19 mouse cellular contexts compared by ENCODE assay signal in the genomic region with DNA sequence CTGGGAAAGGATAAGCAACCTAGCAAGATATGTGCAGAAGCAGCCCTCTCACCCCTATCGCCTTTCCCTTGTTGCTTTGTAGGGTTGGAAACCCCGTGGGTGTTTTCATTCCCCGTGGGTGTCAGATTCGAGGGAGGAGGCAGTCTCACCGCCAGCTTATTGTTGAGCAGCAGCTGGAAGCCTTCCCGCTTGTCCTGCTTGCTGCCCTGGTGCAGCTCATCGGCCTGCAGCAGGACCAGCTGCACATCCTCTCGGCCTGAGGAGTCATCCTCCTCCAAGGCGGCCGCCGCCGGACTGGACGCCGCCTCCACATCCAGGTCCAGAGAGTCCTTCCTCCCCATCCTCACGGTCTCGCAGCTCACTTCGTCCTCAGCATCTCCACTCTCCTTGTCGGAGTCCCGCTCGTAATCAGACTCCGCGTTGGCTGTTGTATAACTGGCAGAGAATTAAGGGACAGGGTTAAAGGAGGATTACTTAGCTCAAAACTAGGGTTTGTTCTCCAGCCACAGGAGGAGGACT. TPM values are rescaled to one million over a fixed set of nuclear protein-coding genes. Genes with fewer than 3 reads are reported as not detected.
DNase-seq lines count a peak whose midpoint lies in the region; ATAC-seq and TF ChIP-seq lines count a peak whose summit lies in the region.
"Had no signal": no experiment of that assay in that cellular context is flagged by ENCODE, and none has a peak within 500 bp of the region (broad histone marks: within the 10 kb centered on the region; RNA-seq: fewer than 3 reads in every experiment).

No protein-coding gene starts in this region.

- in situ Hi-C loops in ES-E14 (cut with MboI; ENCODE audit: low sequenced_read_pairs in 2 of 2, unreplicated experiment in 2 of 2): no loop called here

- peaks cover 83% of the 10 kb centered on the region for H3K36me3 ChIP-seq in heart, embryonic 15.5 days
- peaks cover 93% of the 10 kb centered on the region for H3K36me3 ChIP-seq in heart, embryonic 12.5 days
- H3K36me3 ChIP-seq in ES-E14 (ENCODE audit: control insufficient read depth, insufficient read depth, low read length, poor library complexity, severe bottlenecking): peaks cover 24% of the 10 kb centered on the region

- H3K4me2 ChIP-seq in heart, embryonic 15.5 days: no peak overlapping the region
- no peak overlapping the region for H3K4me2 ChIP-seq in heart, embryonic 12.5 days
- H3K4me2 ChIP-seq: limb, embryonic 15.5 days had no signal

- no peak overlapping the region for H3K9ac ChIP-seq in heart, embryonic 15.5 days
- no peak overlapping the region for H3K9ac ChIP-seq in heart, embryonic 12.5 days
- H3K9ac ChIP-seq in ES-E14 (ENCODE audit: insufficient read depth, low read depth, low read length, poor library complexity, severe bottlenecking): peak overlapping the region; percentile 38; the same call in 1 of the 2 replicates
- H3K9ac ChIP-seq: limb, embryonic 15.5 days had no signal

- peak; percentile 69 to 79 for DNase-seq in kidney, postnatal 4 days
- no peak for DNase-seq in kidney, adult 18-20 months
- no peak for DNase-seq in ES-E14 (ENCODE audit: low read depth, low spot score)
- DNase-seq in heart, postnatal 10 days: peak; percentile 37 to 52
- DNase-seq in frontal cortex, postnatal 36 days (ENCODE audit: low spot score in 2 of 2): no peak
- DNase-seq: B cell, adult 2 months; cerebellum, adult 9-10 months; gastrocnemius, postnatal 14 days; lung, postnatal 10 days; right cerebral cortex, postnatal 14 days; thymus, postnatal 36 days had no signal

- no peaks in the 10 kb centered on the region for H3K4me1 ChIP-seq in heart, embryonic 15.5 days (replicated peaks)
- peaks cover 2% of the 10 kb centered on the region for H3K4me1 ChIP-seq in heart, embryonic 12.5 days (replicated peaks)
- H3K4me1 ChIP-seq in ES-E14 (ENCODE audit: control insufficient read depth in 2 of 2, insufficient read depth in 2 of 2, low read length in 2 of 2, poor library complexity in 1 of 2): peaks cover 0 to 7% of the 10 kb centered on the region in 2 experiments; a peak in 2 of 4 replicates
- H3K4me1 ChIP-seq: limb, embryonic 15.5 days had no signal

- H3K27me3 ChIP-seq in heart, embryonic 15.5 days: no peaks in the 10 kb centered on the region
- H3K27me3 ChIP-seq in heart, embryonic 12.5 days (replicated peaks): no peaks in the 10 kb centered on the region
- H3K27me3 ChIP-seq: limb, embryonic 15.5 days; megakaryocyte, embryonic 14.5 days had no signal

- intact Hi-C loops in heart, postnatal 10 days (cut with DNase I): no loop called here

- H3K27ac ChIP-seq in heart, embryonic 15.5 days: no peak overlapping the region
- no peak overlapping the region for H3K27ac ChIP-seq in heart, embryonic 12.5 days (ENCODE audit: poor library complexity, severe bottlenecking)
- H3K27ac ChIP-seq in ES-E14 (ENCODE audit: insufficient read depth, low read depth, low read length, poor library complexity, severe bottlenecking): peak overlapping the region; percentile 17; the same call in 1 of the 2 replicates
- H3K27ac ChIP-seq: limb, embryonic 15.5 days had no signal

- WGBS in heart, embryonic 15.5 days: 69% methylated on average over 22 of the region's 22 CpGs
- 78% methylated on average over 22 of the region's 22 CpGs for WGBS in heart, embryonic 12.5 days

- no peak overlapping the region for H3K4me3 ChIP-seq in heart, embryonic 15.5 days
- no peak overlapping the region for H3K4me3 ChIP-seq in heart, embryonic 12.5 days
- peak overlapping the region in 1 of 2 experiments; percentile 26; a peak in 2 of 4 replicates for H3K4me3 ChIP-seq in ES-E14 (ENCODE audit: insufficient read depth in 1 of 2, low read depth in 1 of 2, low read length in 2 of 2, poor library complexity in 1 of 2, severe bottlenecking in 1 of 2)
- H3K4me3 ChIP-seq: limb, embryonic 15.5 days; megakaryocyte, embryonic 14.5 days had no signal

- 0 out of 2 replicates have a peak, but pooled peaks have one; percentile 39 for ATAC-seq in heart, embryonic 15.5 days (replicated peaks; ENCODE audit: insufficient number of reproducible peaks, insufficient read depth, low FRiP score, low read depth)
- no peak; the same call in 1 of the 2 replicates for ATAC-seq in heart, embryonic 12.5 days (ENCODE audit: insufficient number of reproducible peaks, low FRiP score)
- ATAC-seq: hindbrain, embryonic 16.5 days; intestine, postnatal 0 days; midbrain, embryonic 16.5 days had no signal

- H3K9me3 ChIP-seq in heart, embryonic 15.5 days (replicated peaks): no peaks in the 10 kb centered on the region
- peaks cover 4% of the 10 kb centered on the region for H3K9me3 ChIP-seq in heart, embryonic 12.5 days (replicated peaks)
- H3K9me3 ChIP-seq in ES-E14 (ENCODE audit: control insufficient read depth, insufficient read depth, low read depth, low read length): no peaks in the 10 kb centered on the region
- H3K9me3 ChIP-seq: limb, embryonic 15.5 days had no signal

TF ChIP-seq in ES-E14, 5 proteins besides CTCF, POLR2A, EP300 and RAD21:
- TF ChIP-seq CHD2 (IDR thresholded peaks at IDR 0.05; ENCODE audit: low read depth, low read length) (no peak), HCFC1 (IDR thresholded peaks at IDR 0.05; ENCODE audit: borderline replicate concordance, insufficient read depth, low read length) (no peak), MAFK (IDR thresholded peaks at IDR 0.05; ENCODE audit: insufficient read depth, low read depth, low read length) (no peak)

RNA-seq across cellular contexts. Expression of gene Rmdn3, which starts 9.6 kb away (rescaled TPM):
- polyA plus RNA-seq in heart, embryonic 15.5 days (2015; fragmentation: Nextera tagmentation; extraction: Ambion mirVana): 23.0 and 26.2 TPM in 2 replicates
- polyA plus RNA-seq in heart, embryonic 12.5 days (2016; fragmentation: Nextera tagmentation; extraction: Ambion mirVana): 29.2 and 31.0 TPM in 2 replicates
- total RNA-seq in ES-E14 (2012; rRNA removed): 72.9 and 95.9 TPM in 2 replicates
- total RNA-seq in heart, postnatal 10 days (2021): 10 to 100 TPM; 18.8 to 19.2 TPM

RNA-seq across cellular contexts. Expression of gene Gchfr, which starts 20.4 kb away (rescaled TPM):
- 4.5 and 5.9 TPM in 2 replicates for polyA plus RNA-seq in heart, embryonic 15.5 days (2015; fragmentation: Nextera tagmentation; extraction: Ambion mirVana)
- 4.5 and 5.0 TPM in 2 replicates for polyA plus RNA-seq in heart, embryonic 12.5 days (2016; fragmentation: Nextera tagmentation; extraction: Ambion mirVana)
- 12.7 and 14.1 TPM in 2 replicates for total RNA-seq in ES-E14 (2012; rRNA removed)
- total RNA-seq in heart, postnatal 10 days (2021): 1 to 10 TPM; 1.3 to 2.9 TPM
- total RNA-seq: left cerebral cortex, postnatal 25 days had no signal

RNA-seq across cellular contexts. Expression of gene Gm14137, which starts 27.1 kb away (rescaled TPM):
- 0.29 and 0.34 TPM in 2 replicates for polyA plus RNA-seq in heart, embryonic 15.5 days (2015; fragmentation: Nextera tagmentation; extraction: Ambion mirVana)
- polyA plus RNA-seq in heart, embryonic 12.5 days (2016; fragmentation: Nextera tagmentation; extraction: Ambion mirVana): 0.34 and 0.46 TPM in 2 replicates
- 0.37 and 0.45 TPM in 2 replicates for total RNA-seq in ES-E14 (2012; rRNA removed)
- total RNA-seq in heart, postnatal 10 days (2021): not detected
- total RNA-seq: left cerebral cortex, postnatal 25 days had no signal

RNA-seq across cellular contexts. Expression of gene Rad51, which starts 34.6 kb away (rescaled TPM):
- 21.8 and 28.0 TPM in 2 replicates for polyA plus RNA-seq in heart, embryonic 15.5 days (2015; fragmentation: Nextera tagmentation; extraction: Ambion mirVana)
- polyA plus RNA-seq in heart, embryonic 12.5 days (2016; fragmentation: Nextera tagmentation; extraction: Ambion mirVana): 32.2 and 33.3 TPM in 2 replicates
- 37.3 and 42.2 TPM in 2 replicates for total RNA-seq in ES-E14 (2012; rRNA removed)
- 1 to 10 TPM; 4.7 to 6.6 TPM for total RNA-seq in heart, postnatal 10 days (2021)

Comparison
In these comparisons a context has a peak if more than half of its experiments do, and no peak if none do; other contexts are left out.
1. DNase-seq: peak in kidney, postnatal 4 days (2 of 2) and heart, postnatal 10 days (2 of 2); none in kidney, adult 18-20 months (single experiment), ES-E14 (single experiment) and frontal cortex, postnatal 36 days (0 of 2).